Comparison of ENCODE assay signal across 23 mouse cellular contexts in the genomic region with DNA sequence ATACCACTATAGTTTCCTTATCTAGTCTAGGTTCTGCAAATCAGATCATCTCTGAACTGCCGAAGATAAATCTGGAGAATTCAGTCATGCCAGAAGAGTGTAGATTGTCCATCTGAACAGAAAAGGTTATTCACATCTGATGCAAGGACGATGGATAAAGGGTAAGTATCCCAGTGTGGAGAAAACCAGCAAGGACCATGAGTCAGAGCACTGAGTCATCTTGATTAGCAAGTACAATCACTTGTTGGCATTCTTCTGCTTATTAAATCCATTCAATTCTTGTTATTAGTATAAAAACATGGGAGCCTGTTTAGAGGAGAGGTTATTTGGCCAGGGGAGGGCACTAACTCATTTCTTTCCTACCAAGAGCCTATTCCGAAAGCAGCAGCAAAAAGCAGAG.
DNase-seq lines count a peak whose midpoint lies in the region; ATAC-seq and TF ChIP-seq lines count a peak whose summit lies in the region.
"Had no signal": no experiment of that assay in that cellular context is flagged by ENCODE, and none has a peak within 500 bp of the region (broad histone marks: within the 10 kb centered on the region; RNA-seq: fewer than 3 reads in every experiment).

No protein-coding gene starts in this region.

- H3K36me3 ChIP-seq in C2C12 (ENCODE audit: control insufficient read depth, insufficient read depth) = no peaks in the 10 kb centered on the region
- H3K36me3 ChIP-seq in forebrain, postnatal 0 days (ENCODE audit: insufficient read depth) = no peaks in the 10 kb centered on the region
- H3K36me3 ChIP-seq: embryonic facial prominence, embryonic 12.5 days; forebrain, embryonic 12.5 days; heart, embryonic 12.5 days; hindbrain, embryonic 10.5 days; hindbrain, embryonic 15.5 days had no signal

- no peak overlapping the region for H3K4me2 ChIP-seq in forebrain, postnatal 0 days (ENCODE audit: low read depth)
- H3K4me2 ChIP-seq: embryonic facial prominence, embryonic 12.5 days; forebrain, embryonic 12.5 days; heart, embryonic 12.5 days; hindbrain, embryonic 15.5 days had no signal

- peak; percentile 92 for DNase-seq in 3T3-L1 (ENCODE audit: low read depth, low spot score)
- peak; percentile 26 for DNase-seq in adrenal gland, postnatal 10 days
- DNase-seq in forebrain, postnatal 0 days = no peak
- no peak for DNase-seq in ovary, postnatal 14 days (ENCODE audit: low spot score)
- no peak for DNase-seq in MN1 (ENCODE audit: low spot score)
- DNase-seq: B cell, adult 2 months; cerebellum, adult 11 months; cerebellum, adult 8-10 months; cerebellum, postnatal 14 days; embryo, embryonic 11 days; gastrocnemius, postnatal 14 days; heart, adult 2 months; kidney, adult 8-10 months had no signal

- peak overlapping the region; percentile 62 for H3K27ac ChIP-seq in embryonic fibroblast, embryonic 13.5 days (ENCODE audit: insufficient read depth, low read length)
- no peak overlapping the region for H3K27ac ChIP-seq in forebrain, postnatal 0 days (ENCODE audit: low read depth, low read length)
- H3K27ac ChIP-seq: embryonic facial prominence, embryonic 12.5 days; forebrain, embryonic 12.5 days; heart, adult 2 months; hindbrain, embryonic 10.5 days; hindbrain, embryonic 15.5 days had no signal

- ATAC-seq in forebrain, postnatal 0 days = no peak
- ATAC-seq: forebrain, embryonic 16.5 days; inflammation-experienced regulatory T-cells, adult 6 months; intestine, postnatal 0 days had no signal

- no peak overlapping the region for H3K9ac ChIP-seq in forebrain, postnatal 0 days
- H3K9ac ChIP-seq: embryonic facial prominence, embryonic 12.5 days; forebrain, embryonic 12.5 days; heart, embryonic 12.5 days; hindbrain, embryonic 15.5 days had no signal

- H3K79me3 ChIP-seq in C2C12 (ENCODE audit: low read depth) = no peaks in the 10 kb centered on the region

- TF ChIP-seq POLR2A in embryonic fibroblast, embryonic 13.5 days (IDR thresholded peaks at IDR 0.05; ENCODE audit: low read depth, low read length) = no peak

- H3ac ChIP-seq in C2C12 (ENCODE audit: control insufficient read depth, insufficient read length, low read depth) = no peak overlapping the region

- 85% methylated on average over 3 of the region's 3 CpGs for WGBS in forebrain, postnatal 0 days

- H3K27me3 ChIP-seq in C2C12 (ENCODE audit: control insufficient read depth, insufficient read depth, insufficient read length) = no peaks in the 10 kb centered on the region
- no peaks in the 10 kb centered on the region for H3K27me3 ChIP-seq in forebrain, postnatal 0 days (ENCODE audit: insufficient read depth, low read length)
- H3K27me3 ChIP-seq: embryonic facial prominence, embryonic 12.5 days; forebrain, embryonic 12.5 days; heart, embryonic 12.5 days; hindbrain, embryonic 15.5 days had no signal

- H3K9me3 ChIP-seq in forebrain, postnatal 0 days (ENCODE audit: low read length) = no peaks in the 10 kb centered on the region
- H3K9me3 ChIP-seq: embryonic facial prominence, embryonic 12.5 days; heart, embryonic 12.5 days; hindbrain, embryonic 10.5 days; hindbrain, embryonic 15.5 days had no signal

- no peak overlapping the region for H3K4me3 ChIP-seq in C2C12 (ENCODE audit: insufficient read depth, poor library complexity, severe bottlenecking)
- no peak overlapping the region for H3K4me3 ChIP-seq in embryonic fibroblast, embryonic 13.5 days (ENCODE audit: insufficient read depth, low read length)
- H3K4me3 ChIP-seq in forebrain, postnatal 0 days (ENCODE audit: low read depth, low read length) = no peak overlapping the region
- H3K4me3 ChIP-seq: embryonic facial prominence, embryonic 12.5 days; forebrain, embryonic 12.5 days; heart, adult 2 months; heart, embryonic 12.5 days; hindbrain, embryonic 10.5 days; hindbrain, embryonic 15.5 days had no signal

- no peaks in the 10 kb centered on the region for H3K79me2 ChIP-seq in C2C12 (ENCODE audit: control insufficient read depth, insufficient read depth)

- 0 out of 2 replicates have a peak, but pooled peaks cover 3% of the 10 kb centered on the region for H3K4me1 ChIP-seq in embryonic fibroblast, embryonic 13.5 days (ENCODE audit: control insufficient read depth, insufficient read depth, low read length)
- no peaks in the 10 kb centered on the region for H3K4me1 ChIP-seq in forebrain, postnatal 0 days (ENCODE audit: insufficient read depth)
- H3K4me1 ChIP-seq: embryonic facial prominence, embryonic 12.5 days; forebrain, embryonic 12.5 days; hindbrain, embryonic 10.5 days; hindbrain, embryonic 15.5 days had no signal

- no peak for TF ChIP-seq CTCF in C2C12 (IDR thresholded peaks at IDR 0.05; ENCODE audit: control insufficient read depth, insufficient read depth, insufficient read length)
- no peak for TF ChIP-seq CTCF in embryonic fibroblast, embryonic 13.5 days (IDR thresholded peaks at IDR 0.05; ENCODE audit: borderline replicate concordance, insufficient read depth, low read length)
- no peak for TF ChIP-seq CTCF in forebrain, postnatal 0 days (IDR thresholded peaks at IDR 0.05; ENCODE audit: low read depth)

TF ChIP-seq in C2C12, 6 proteins besides CTCF, POLR2A, EP300 and RAD21:
- TF ChIP-seq USF1 (IDR thresholded peaks at IDR 0.05; ENCODE audit: low read depth) (no peak), MYOD1 (IDR thresholded peaks at IDR 0.05; ENCODE audit: control insufficient read depth, insufficient read length, low read depth) (no peak), FOSL1 (IDR thresholded peaks at IDR 0.05; ENCODE audit: insufficient read depth, low read length, poor library complexity, severe bottlenecking) (peak; percentile 13)

Comparison
In these comparisons a context has a peak if more than half of its experiments do, and no peak if none do; other contexts are left out.
1. DNase-seq: peak in 3T3-L1 (single experiment) and adrenal gland, postnatal 10 days (single experiment); none in forebrain, postnatal 0 days (single experiment), ovary, postnatal 14 days (single experiment) and MN1 (single experiment).